Mouse (Mus musculus): Measurements from ENCODE around the gene Slc43a1.
A peak's percentile ranks its signal among the peaks of the same experiment; 100 is the strongest.
"Not testable (repeated sequence)": the region's sequence is repeated elsewhere in the genome, so short reads cannot be mapped to it uniquely, and the experiment has no call there.

Gene Slc43a1

GRCm38 (mm10) chr2:84868977-84869376, 30.3 kb downstream of the Slc43a1 start:
- DNase-seq, result no peak

- no peak for DNase-seq
These were observed 32.0 kb downstream of the Slc43a1 start for GRCm38 (mm10) chr2:84870623-84871160.

GRCm38 (mm10) chr2:84872105-84872716, 33.6 kb downstream of the Slc43a1 start:
- DNase-seq, result peak; percentile 15

GRCm38 (mm10) chr2:84875842-84876241, 37.2 kb downstream of the Slc43a1 start:
- no peak for DNase-seq

- DNase-seq, result no peak
These were observed 41.9 kb downstream of the Slc43a1 start for GRCm38 (mm10) chr2:84880590-84880989.

- DNase-seq, result no peak
These were observed 44.0 kb downstream of the Slc43a1 start for GRCm38 (mm10) chr2:84882606-84883005.

GRCm38 (mm10) chr2:84883084-84883483, 44.4 kb downstream of the Slc43a1 start:
- DNase-seq, result no peak

GRCm38 (mm10) chr2:84883530-84883929, 44.9 kb downstream of the Slc43a1 start:
- DNase-seq, result no peak

- DNase-seq, result no peak
These were observed 45.3 kb downstream of the Slc43a1 start for GRCm38 (mm10) chr2:84883942-84884341.

- DNase-seq, result no peak
These were observed 46.0 kb downstream of the Slc43a1 start for GRCm38 (mm10) chr2:84884611-84885010.

GRCm38 (mm10) chr2:84885084-84886055, 46.7 kb downstream of the Slc43a1 start:
- DNase-seq, result no peak

GRCm38 (mm10) chr2:84886234-84886731, 47.6 kb downstream of the Slc43a1 start, which contains the start of gene Rtn4rl2:
Gene Rtn4rl2, minus strand, starts transcription at chr2:84886710.
- DNase-seq, result no peak

GRCm38 (mm10) chr2:84886821-84887281, 48.2 kb downstream of the Slc43a1 start:
- no peak for DNase-seq

- no peak for DNase-seq
These were observed 49.0 kb downstream of the Slc43a1 start for GRCm38 (mm10) chr2:84887411-84888271.

GRCm38 (mm10) chr2:84888657-84889315, 50.1 kb downstream of the Slc43a1 start:
- no peak for DNase-seq

GRCm38 (mm10) chr2:84889316-84890044, 50.8 kb downstream of the Slc43a1 start:
- DNase-seq, result no peak

GRCm38 (mm10) chr2:84890045-84890340, 51.3 kb downstream of the Slc43a1 start:
- DNase-seq, result peak; percentile 50

GRCm38 (mm10) chr2:84893359-84893758, 54.7 kb downstream of the Slc43a1 start:
- no peak for DNase-seq

- DNase-seq, result no peak
These were observed 57.0 kb downstream of the Slc43a1 start for GRCm38 (mm10) chr2:84895495-84896198.

- DNase-seq, result not testable (repeated sequence)
These were observed 58.0 kb downstream of the Slc43a1 start for GRCm38 (mm10) chr2:84896686-84897085.

GRCm38 (mm10) chr2:84912722-84913121, 74.1 kb downstream of the Slc43a1 start:
- DNase-seq, result no peak

Data from cerebellum, adult 11 months (tissue).